Mouse (Mus musculus) left cerebral cortex, adult 6 months (tissue): ENCODE results near the gene Prph2. TPM values are rescaled to one million over a fixed set of nuclear protein-coding genes. Genes with fewer than 3 reads are reported as not detected.

ENCODE experiments used
- long read RNA-seq, 2 experiments: library from polyadenylated mRNA; unstranded; transcript quantifications; one replicate each; pipeline ENCODE4 v2.0.0; 2019 to 2020
- polyA plus RNA-seq: library from polyadenylated mRNA; unstranded; fragments of <200 nt; fragmentation: Nextera tagmentation; gene quantifications from 2 replicates; pipeline ENCODE4 v1.2.3, GENCODE M21; 2021

Prph2 gene
- not detected in 2 replicates for polyA plus RNA-seq
- long read RNA-seq, experiment 1, result 0 reads
- long read RNA-seq, experiment 2, result 0 reads

GRCm38 (mm10) chr17:46910186-46910585 is at the start of gene Prph2:
Prph2 (plus strand) TSS chr17:46910459.

GRCm38 (mm10) chr17:46890116-46890815 is 20.0 kb upstream of the Prph2 start, which contains the start of gene Tbcc:
Tbcc (plus strand) TSS chr17:46890684.

Other genes starting within 250 kb of the Prph2 start
- 21.4 and 26.1 TPM in 2 replicates for gene Rrp36, start 236.1 kb upstream of the Prph2 start, polyA plus RNA-seq
- 258 and 283 TPM in 2 replicates for gene Mea1, start 231.7 kb upstream of the Prph2 start, polyA plus RNA-seq
- gene Klhdc3, start 229.5 kb upstream of the Prph2 start, polyA plus RNA-seq, result 213 and 224 TPM in 2 replicates
- 35.7 and 47.7 TPM in 2 replicates for gene Ppp2r5d, start 205.3 kb upstream of the Prph2 start, polyA plus RNA-seq
- 7.7 and 42.5 TPM in 2 replicates for gene Pex6, start 199.0 kb upstream of the Prph2 start, polyA plus RNA-seq
- 0.16 TPM in 1 of 2 replicates, not detected in the other for gene Gnmt, start 181.3 kb upstream of the Prph2 start, polyA plus RNA-seq
- gene Cnpy3, start 158.2 kb upstream of the Prph2 start, polyA plus RNA-seq, result 88.3 and 104 TPM in 2 replicates
- gene Ptcra, start 146.7 kb upstream of the Prph2 start, polyA plus RNA-seq, result 0.89 and 1.1 TPM in 2 replicates
- gene 2310039H08Rik, start 137.8 kb upstream of the Prph2 start, polyA plus RNA-seq, result 20.3 and 22.5 TPM in 2 replicates
- 30.9 and 44.3 TPM in 2 replicates for gene Rpl7l1, start 127.8 kb upstream of the Prph2 start, polyA plus RNA-seq
- 7.6 and 7.7 TPM in 2 replicates for gene Bicral, start 52.0 kb upstream of the Prph2 start, polyA plus RNA-seq
- 80.8 and 95.5 TPM in 2 replicates for gene Tbcc, start 19.8 kb upstream of the Prph2 start, polyA plus RNA-seq
- gene Ubr2, start 100.1 kb downstream of the Prph2 start, polyA plus RNA-seq, result 12.7 and 13.1 TPM in 2 replicates